Mouse (Mus musculus) liver, embryonic 11.5 days (tissue): ENCODE results near the gene Cd276. TPM values are rescaled to one million over a fixed set of nuclear protein-coding genes. Genes with fewer than 3 reads are reported as not detected.

Experiments
- ATAC-seq: fragments of 200-750 bp; cut with Nextera tagmentation; replicated peaks from 2 replicates; pipeline ENCODE4 v1.8.0; 2017; ENCODE audit warnings: moderate number of reproducible peaks, mild to moderate bottlenecking, moderate TSS enrichment, moderate library complexity; ENCODE audit not compliant: low FRiP score
- DNase-seq: peaks from one replicate; pipeline ENCODE4 v3.0.0-alpha.2; 2017; ENCODE audit warnings: low spot score
- H3K27ac ChIP-seq: fragments of 300-500 bp; sonication (generic); 2 replicates; pipeline ENCODE4 v1.5.1; 2014; ENCODE audit warnings: mild to moderate bottlenecking, low read depth, low read length, control low read depth
- H3K27me3 ChIP-seq: fragments of 300-500 bp; sonication (generic); replicated peaks from 2 replicates; pipeline ENCODE4 v1.6.1; 2014; ENCODE audit warnings: low read length, mixed read lengths; ENCODE audit not compliant: control insufficient read depth, insufficient read depth
- H3K36me3 ChIP-seq: fragments of 300-500 bp; sonication (generic); 2 replicates; pipeline ENCODE4 v1.6.1; 2014; ENCODE audit warnings: mild to moderate bottlenecking, low read length, moderate library complexity, mixed read lengths; ENCODE audit not compliant: control insufficient read depth, insufficient read depth
- H3K4me1 ChIP-seq: fragments of 300-500 bp; sonication (generic); replicated peaks from 2 replicates; pipeline ENCODE4 v1.6.1; 2014; ENCODE audit warnings: low read length, mixed read lengths; ENCODE audit not compliant: control insufficient read depth, insufficient read depth
- H3K4me2 ChIP-seq: fragments of 300-500 bp; sonication (generic); 2 replicates; pipeline ENCODE4 v1.6.1; 2014; ENCODE audit warnings: mild to moderate bottlenecking, control low read depth, moderate library complexity
- H3K4me3 ChIP-seq: fragments of 300-500 bp; sonication (generic); 2 replicates; pipeline ENCODE4 v1.5.1; 2014; ENCODE audit warnings: low read depth, low read length, control low read depth
- H3K9ac ChIP-seq: fragments of 300-500 bp; sonication (generic); 2 replicates; pipeline ENCODE4 v1.6.1; 2014; ENCODE audit warnings: low read depth, low read length, control low read depth
- H3K9me3 ChIP-seq: fragments of 300-500 bp; sonication (generic); 2 replicates; pipeline ENCODE4 v1.6.1; 2016; ENCODE audit warnings: low read length, inconsistent platforms, mixed read lengths; ENCODE audit not compliant: control insufficient read depth
- WGBS: fragments of 180-500 bp; shearing (Covaris S2); extraction: QIAGEN DNeasy Blood & Tissue Kit; methylation state at CpG from one replicate; pipeline ENCODE4 v1.1.7; 2014; 5-methylcytosine and 5-hydroxymethylcytosine counted together
- polyA plus RNA-seq: library from polyadenylated mRNA; unstranded; fragments of >200 nt; fragmentation: Nextera tagmentation; extraction: Ambion mirVana; gene quantifications from 2 replicates; pipeline ENCODE4 v1.2.1, GENCODE M21; 2014

Cd276 gene
- polyA plus RNA-seq, 1 experiment from 2014 or later, result 14.9 TPM

- Histone ChIP-seq H3K4me2 (0 out of 2 replicates have a peak overlapping the region, but pooled peaks have one; percentile 20), H3K4me3 (no peak overlapping the region)
Observed at GRCm38 (mm10) chr9:58544879-58545324, 10.3 kb downstream of the Cd276 start.

DNA sequence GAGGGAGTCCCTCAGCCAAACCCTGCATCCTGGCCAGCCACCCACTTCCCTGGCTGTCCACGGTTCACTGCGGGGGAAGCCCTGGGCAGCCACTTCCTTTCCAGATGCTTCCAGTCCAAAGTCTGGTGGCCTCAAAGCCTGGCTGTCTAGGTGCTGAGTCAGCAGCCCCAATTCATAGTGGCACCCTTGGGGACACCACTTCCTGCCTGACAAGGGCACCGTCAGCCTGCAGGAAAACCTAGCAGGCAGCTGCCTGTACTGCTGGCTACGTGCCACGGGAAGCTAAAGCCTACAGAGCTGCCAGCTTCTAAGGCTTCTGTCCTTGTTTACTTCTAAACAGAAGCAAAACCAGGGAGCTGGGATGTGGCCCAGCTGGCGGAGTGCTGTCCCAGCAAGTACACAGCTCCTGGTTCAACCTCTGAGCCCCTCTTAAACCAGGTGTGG is 13.3 kb downstream of the Cd276 start:
- ATAC-seq (peak; percentile 51; the same call in 1 of the 2 replicates), DNase-seq (peak; percentile 41)
- Histone ChIP-seq H3K9ac (no peak overlapping the region), H3K4me3 (no peak overlapping the region), H3K27me3 (no peaks in the 10 kb centered on the region), H3K4me2 (no peak overlapping the region), H3K9me3 (no peaks in the 10 kb centered on the region), H3K27ac (no peak overlapping the region), H3K36me3 (0 out of 2 replicates have a peak, but pooled peaks cover 2% of the 10 kb centered on the region), H3K4me1 (peaks cover 21% of the 10 kb centered on the region)
- WGBS, result 41% methylated on average over 6 of the region's 6 CpGs

More at GRCm38 (mm10) chr9:58544879-58545324, 10.3 kb downstream of the Cd276 start:
- H3K4me1 ChIP-seq, result peaks cover 21% of the 10 kb centered on the region
- 61% methylated on average over 4 of the region's 4 CpGs for WGBS
- H3K9me3 ChIP-seq, result no peaks in the 10 kb centered on the region
- no peak for ATAC-seq
- peaks cover 2% of the 10 kb centered on the region; the same call in 1 of the 2 replicates for H3K27me3 ChIP-seq
- no peaks in the 10 kb centered on the region for H3K36me3 ChIP-seq
- H3K27ac ChIP-seq, result no peak overlapping the region
- no peak for DNase-seq
- H3K9ac ChIP-seq, result no peak overlapping the region

GRCm38 (mm10) chr9:58539886-58540285 is 15.4 kb downstream of the Cd276 start:
- ATAC-seq, result no peak
- Histone ChIP-seq H3K27me3 (no peaks in the 10 kb centered on the region), H3K27ac (no peak overlapping the region), H3K9me3 (no peaks in the 10 kb centered on the region), H3K4me2 (no peak overlapping the region), H3K4me3 (no peak overlapping the region), H3K4me1 (peaks cover 21% of the 10 kb centered on the region), H3K9ac (no peak overlapping the region), H3K36me3 (peaks cover 2% of the 10 kb centered on the region; the same call in 1 of the 2 replicates)
- WGBS, result 48% methylated on average over 5 of the region's 5 CpGs
- DNase-seq, result peak; percentile 43

- no peak for DNase-seq
- Histone ChIP-seq H3K4me3 (no peak overlapping the region), H3K9ac (no peak overlapping the region), H3K36me3 (peaks cover 2% of the 10 kb centered on the region; the same call in 1 of the 2 replicates), H3K27ac (no peak overlapping the region), H3K9me3 (no peaks in the 10 kb centered on the region), H3K27me3 (no peaks in the 10 kb centered on the region), H3K4me1 (peaks cover 21% of the 10 kb centered on the region), H3K4me2 (no peak overlapping the region)
- no peak for ATAC-seq
- 40% methylated on average over 3 of the region's 3 CpGs for WGBS
Observed at GRCm38 (mm10) chr9:58537774-58538173, 17.5 kb downstream of the Cd276 start.

GRCm38 (mm10) chr9:58535447-58536134 is 19.6 kb downstream of the Cd276 start:
- Histone ChIP-seq H3K4me1 (peaks cover 4% of the 10 kb centered on the region; the same call in 1 of the 2 replicates), H3K36me3 (peaks cover 2% of the 10 kb centered on the region; the same call in 1 of the 2 replicates), H3K27me3 (no peaks in the 10 kb centered on the region), H3K4me2 (no peak overlapping the region), H3K4me3 (no peak overlapping the region), H3K9me3 (no peaks in the 10 kb centered on the region), H3K9ac (no peak overlapping the region), H3K27ac (no peak overlapping the region)
- ATAC-seq (no peak), DNase-seq (peak; percentile 43)
- WGBS, result 78% methylated on average over 20 of the region's 20 CpGs

- DNase-seq, result no peak
- Histone ChIP-seq H3K36me3 (peaks cover 2% of the 10 kb centered on the region; the same call in 1 of the 2 replicates), H3K4me1 (no peaks in the 10 kb centered on the region), H3K4me3 (no peak overlapping the region), H3K4me2 (no peak overlapping the region), H3K9me3 (no peaks in the 10 kb centered on the region), H3K27me3 (no peaks in the 10 kb centered on the region), H3K27ac (no peak overlapping the region), H3K9ac (no peak overlapping the region)
- 29% methylated on average over 1 of the region's 1 CpGs for WGBS
- ATAC-seq, result no peak; the same call in 1 of the 2 replicates
Observed at GRCm38 (mm10) chr9:58534766-58535165, 20.5 kb downstream of the Cd276 start.

GRCm38 (mm10) chr9:58533322-58533721 is 21.9 kb downstream of the Cd276 start:
- no peak overlapping the region for H3K27ac ChIP-seq
- no peaks in the 10 kb centered on the region for H3K27me3 ChIP-seq
- H3K9ac ChIP-seq, result no peak overlapping the region
- H3K36me3 ChIP-seq, result peaks cover 2% of the 10 kb centered on the region; the same call in 1 of the 2 replicates
- DNase-seq (no peak), ATAC-seq (no peak)
- no peaks in the 10 kb centered on the region for H3K9me3 ChIP-seq
- no peak overlapping the region for H3K4me2 ChIP-seq
- H3K4me3 ChIP-seq, result no peak overlapping the region
- 80% methylated on average over 6 of the region's 6 CpGs for WGBS
- H3K4me1 ChIP-seq, result no peaks in the 10 kb centered on the region

GRCm38 (mm10) chr9:58532236-58532635 is 23.0 kb downstream of the Cd276 start:
- Histone ChIP-seq H3K4me1 (no peaks in the 10 kb centered on the region), H3K9me3 (no peaks in the 10 kb centered on the region), H3K4me2 (no peak overlapping the region), H3K27me3 (no peaks in the 10 kb centered on the region), H3K4me3 (no peak overlapping the region), H3K36me3 (no peaks in the 10 kb centered on the region; the same call in 1 of the 2 replicates), H3K9ac (no peak overlapping the region), H3K27ac (no peak overlapping the region)
- no peak for DNase-seq
- WGBS, result 86% methylated on average over 4 of the region's 4 CpGs
- no peak for ATAC-seq

- Histone ChIP-seq H3K4me1 (no peaks in the 10 kb centered on the region), H3K27me3 (no peaks in the 10 kb centered on the region), H3K27ac (no peak overlapping the region), H3K4me3 (no peak overlapping the region), H3K4me2 (no peak overlapping the region), H3K9ac (no peak overlapping the region), H3K9me3 (no peaks in the 10 kb centered on the region), H3K36me3 (no peaks in the 10 kb centered on the region; the same call in 1 of the 2 replicates)
- DNase-seq, result no peak
- 89% methylated on average over 13 of the region's 13 CpGs for WGBS
- ATAC-seq, result no peak
Observed at GRCm38 (mm10) chr9:58530407-58530806, 24.8 kb downstream of the Cd276 start.
